Mouse (Mus musculus) forebrain, postnatal 0 days (tissue): Measurements from ENCODE around the gene Creb5. TPM values are rescaled to one million over a fixed set of nuclear protein-coding genes. Genes with fewer than 3 reads are reported as not detected.
A peak's percentile ranks its signal among the peaks of the same experiment; 100 is the strongest.

ENCODE experiments used
- ATAC-seq: fragments of 200-750 bp; cut with Nextera tagmentation; 2 replicates; pipeline ENCODE4 v1.8.0; 2017; ENCODE audit warnings: mild to moderate bottlenecking, moderate library complexity
- DNase-seq: peaks from one replicate; pipeline ENCODE4 v3.0.0-alpha.2; 2015
- H3K27ac ChIP-seq: fragments of 300-500 bp; sonication (generic); 2 replicates; pipeline ENCODE4 v1.5.1; 2014; ENCODE audit warnings: low read depth, mild to moderate bottlenecking, antibody characterized with exemption, low read length, moderate library complexity, mixed read lengths
- H3K27me3 ChIP-seq: fragments of 300-500 bp; sonication (generic); 2 replicates; pipeline ENCODE4 v1.6.1; 2014; ENCODE audit warnings: mild to moderate bottlenecking, low read length, mixed read lengths; ENCODE audit not compliant: insufficient read depth
- H3K36me3 ChIP-seq: fragments of 300-500 bp; sonication (generic); 2 replicates; pipeline ENCODE4 v1.6.1; 2014; ENCODE audit warnings: mild to moderate bottlenecking, moderate library complexity; ENCODE audit not compliant: insufficient read depth
- H3K4me1 ChIP-seq: fragments of 300-500 bp; sonication (generic); 2 replicates; pipeline ENCODE4 v1.6.1; 2014; ENCODE audit warnings: antibody characterized with exemption; ENCODE audit not compliant: insufficient read depth
- H3K4me2 ChIP-seq: fragments of 300-500 bp; sonication (generic); 2 replicates; pipeline ENCODE4 v1.6.1; 2014; ENCODE audit warnings: low read depth, mild to moderate bottlenecking, moderate library complexity
- H3K4me3 ChIP-seq: fragments of 300-500 bp; sonication (generic); 2 replicates; pipeline ENCODE4 v1.5.1; 2014; ENCODE audit warnings: low read depth, low read length, mixed read lengths
- H3K9ac ChIP-seq: fragments of 300-500 bp; sonication (generic); 2 replicates; pipeline ENCODE4 v1.6.1; 2014; ENCODE audit warnings: mild to moderate bottlenecking
- H3K9me3 ChIP-seq: fragments of 300-500 bp; sonication (generic); 2 replicates; pipeline ENCODE4 v1.6.1; 2016; ENCODE audit warnings: low read length
- CTCF ChIP-seq: sonication (generic); IDR thresholded peaks from 2 replicates; pipeline ENCODE4 v1.5.1; 2016; ENCODE audit warnings: antibody characterized with exemption, control low read depth, low read depth
- WGBS: fragments of 180-500 bp; shearing (Covaris S2); extraction: QIAGEN DNeasy Blood & Tissue Kit; methylation state at CpG from one replicate; pipeline ENCODE4 v1.1.7; 2014; 5-methylcytosine and 5-hydroxymethylcytosine counted together
- polyA plus RNA-seq: library from polyadenylated mRNA; unstranded; fragments of >200 nt; fragmentation: Nextera tagmentation; extraction: Ambion mirVana; gene quantifications from 2 replicates; pipeline ENCODE4 v1.2.1, GENCODE M21; 2015
- total RNA-seq: library from RNA; depleted of rRNA; stranded (reverse); fragments of >200 nt; gene quantifications from 2 replicates; pipeline ENCODE4 v1.2.3, GENCODE M21; 2014

The Creb5 gene
- total and polyA plus RNA-seq, 2 experiments from 2014 or later, result 2.4 to 3.2 TPM

- Histone ChIP-seq H3K9ac (no peak overlapping the region), H3K4me1 (no peaks in the 10 kb centered on the region), H3K9me3 (no peaks in the 10 kb centered on the region), H3K4me2 (no peak overlapping the region), H3K27ac (no peak overlapping the region), H3K27me3 (no peaks in the 10 kb centered on the region), H3K36me3 (no peaks in the 10 kb centered on the region), H3K4me3 (no peak overlapping the region)
- no peak for TF ChIP-seq CTCF
- 39% methylated on average over 7 of the region's 7 CpGs for WGBS
- peak; percentile 50 for ATAC-seq
- peak; percentile 15 for DNase-seq
Observed at GRCm38 (mm10) chr6:53688762-53689477, 401.9 kb downstream of the Creb5 start.

- Histone ChIP-seq H3K9me3 (no peaks in the 10 kb centered on the region), H3K27ac (no peak overlapping the region), H3K4me1 (no peaks in the 10 kb centered on the region), H3K4me3 (no peak overlapping the region), H3K27me3 (no peaks in the 10 kb centered on the region), H3K36me3 (no peaks in the 10 kb centered on the region), H3K9ac (no peak overlapping the region), H3K4me2 (no peak overlapping the region)
- WGBS, result 75% methylated on average over 1 of the region's 1 CpGs
- TF ChIP-seq CTCF, result no peak
- DNase-seq (no peak), ATAC-seq (no peak)
Observed at GRCm38 (mm10) chr6:53691006-53691405, 403.9 kb downstream of the Creb5 start.

- peak; percentile 42 for DNase-seq
- WGBS, result 46% methylated on average over 9 of the region's 9 CpGs
- H3K4me1 ChIP-seq, result no peaks in the 10 kb centered on the region
Observed at GRCm38 (mm10) chr6:53695216-53695615, 408.1 kb downstream of the Creb5 start.

GRCm38 (mm10) chr6:53696471-53696870, 409.4 kb downstream of the Creb5 start:
- no peaks in the 10 kb centered on the region for H3K4me1 ChIP-seq
- no peak overlapping the region for H3K4me2 ChIP-seq
- no peak overlapping the region for H3K9ac ChIP-seq
- no peaks in the 10 kb centered on the region for H3K36me3 ChIP-seq
- no peak overlapping the region for H3K4me3 ChIP-seq
- no peak for DNase-seq
- no peak for TF ChIP-seq CTCF
- ATAC-seq, result peak; percentile 50; the same call in 1 of the 2 replicates
- no peaks in the 10 kb centered on the region for H3K27me3 ChIP-seq
- WGBS, result 22% methylated on average over 6 of the region's 6 CpGs
- H3K9me3 ChIP-seq, result no peaks in the 10 kb centered on the region
- no peak overlapping the region for H3K27ac ChIP-seq

More at GRCm38 (mm10) chr6:53695216-53695615, 408.1 kb downstream of the Creb5 start:
- H3K27me3 ChIP-seq, result no peaks in the 10 kb centered on the region
- H3K9me3 ChIP-seq, result no peaks in the 10 kb centered on the region
- H3K4me3 ChIP-seq, result no peak overlapping the region
- H3K9ac ChIP-seq, result no peak overlapping the region
- no peak for ATAC-seq
- H3K4me2 ChIP-seq, result no peak overlapping the region
- no peaks in the 10 kb centered on the region for H3K36me3 ChIP-seq
- no peak for TF ChIP-seq CTCF
- H3K27ac ChIP-seq, result no peak overlapping the region

GRCm38 (mm10) chr6:53696921-53697320, 409.9 kb downstream of the Creb5 start:
- no peak overlapping the region for H3K4me3 ChIP-seq
- H3K9me3 ChIP-seq, result no peaks in the 10 kb centered on the region
- WGBS, result 37% methylated on average over 6 of the region's 6 CpGs
- no peaks in the 10 kb centered on the region for H3K36me3 ChIP-seq
- no peak for TF ChIP-seq CTCF
- H3K9ac ChIP-seq, result no peak overlapping the region
- DNase-seq, result peak; percentile 60
- H3K4me2 ChIP-seq, result no peak overlapping the region
- 0 out of 2 replicates have a peak, but pooled peaks have one; percentile 8 for ATAC-seq
- no peaks in the 10 kb centered on the region for H3K4me1 ChIP-seq
- no peaks in the 10 kb centered on the region for H3K27me3 ChIP-seq
- H3K27ac ChIP-seq, result no peak overlapping the region

- no peaks in the 10 kb centered on the region for H3K27me3 ChIP-seq
- H3K27ac ChIP-seq, result no peak overlapping the region
- H3K9ac ChIP-seq, result no peak overlapping the region
- ATAC-seq (peak; percentile 80), DNase-seq (peak; percentile 21)
- peak overlapping the region; percentile 11; the same call in 1 of the 2 replicates for H3K4me3 ChIP-seq
- H3K36me3 ChIP-seq, result no peaks in the 10 kb centered on the region
- H3K4me2 ChIP-seq, result peak overlapping the region; percentile 32
- WGBS, result 12% methylated on average over 15 of the region's 15 CpGs
- no peaks in the 10 kb centered on the region for H3K9me3 ChIP-seq
- H3K4me1 ChIP-seq, result no peaks in the 10 kb centered on the region
- TF ChIP-seq CTCF, result no peak
Observed at GRCm38 (mm10) chr6:53698128-53698749, 411.2 kb downstream of the Creb5 start.

- H3K9me3 ChIP-seq, result no peaks in the 10 kb centered on the region
- DNase-seq, result no peak
- H3K4me2 ChIP-seq, result no peak overlapping the region
- no peaks in the 10 kb centered on the region for H3K36me3 ChIP-seq
- H3K9ac ChIP-seq, result no peak overlapping the region
- no peak overlapping the region for H3K27ac ChIP-seq
- TF ChIP-seq CTCF, result no peak
- WGBS, result 75% methylated on average over 2 of the region's 2 CpGs
- H3K4me1 ChIP-seq, result no peaks in the 10 kb centered on the region
- no peak overlapping the region for H3K4me3 ChIP-seq
- ATAC-seq, result no peak
- H3K27me3 ChIP-seq, result no peaks in the 10 kb centered on the region
Observed at GRCm38 (mm10) chr6:53704440-53704839, 417.4 kb downstream of the Creb5 start.
